Mouse (Mus musculus): ENCODE measurements around the gene Krt34.

- TF ChIP-seq CTCF (IDR thresholded peaks at IDR 0.05; ENCODE audit: extremely low read depth, insufficient read length, insufficient replicate concordance, low read depth, low read length) (no peak), POLR2A (IDR thresholded peaks at IDR 0.05; ENCODE audit: low read depth, low read length) (no peak)
These were observed 5.8 kb upstream of the Krt34 start for GRCm38 (mm10) chr11:100047193-100047592.
